8 mouse cellular contexts compared by ENCODE assay signal in genomic region chr12:54191608-54192304, GRCm38 (mm10). TPM values are rescaled to one million over a fixed set of nuclear protein-coding genes. Genes with fewer than 3 reads are reported as not detected.
DNase-seq lines count a peak whose midpoint lies in the region; ATAC-seq lines count a peak whose summit lies in the region.

No protein-coding gene starts in this region.

- H3K4me3 ChIP-seq in hindbrain, embryonic 11.5 days (ENCODE audit: low read depth, low read length): peak overlapping the region; percentile 16
- H3K4me3 ChIP-seq in lung, embryonic 16.5 days (ENCODE audit: low read length): peak overlapping the region; percentile 18

- peak overlapping the region; percentile 71 for H3K27ac ChIP-seq in hindbrain, embryonic 11.5 days (ENCODE audit: low read depth, low read length)
- peak overlapping the region; percentile 99 for H3K27ac ChIP-seq in lung, embryonic 16.5 days (ENCODE audit: low read length)

- peak overlapping the region; percentile 42 for H3K4me2 ChIP-seq in hindbrain, embryonic 11.5 days (replicated peaks; ENCODE audit: low read depth, low read length)
- H3K4me2 ChIP-seq in lung, embryonic 16.5 days (ENCODE audit: low read depth, low read length): peak overlapping the region; percentile 49

- no peaks in the 10 kb centered on the region for H3K9me3 ChIP-seq in hindbrain, embryonic 11.5 days (ENCODE audit: control insufficient read depth, low read length)
- H3K9me3 ChIP-seq in lung, embryonic 16.5 days (ENCODE audit: control insufficient read depth, low read length): no peaks in the 10 kb centered on the region

- DNase-seq in Muller cell, postnatal 12 days (ENCODE audit: inconsistent ontology term): peak; percentile 94
- peak; percentile 21 for DNase-seq in cerebellum, adult 9-11 months
- peak; percentile 69 to 80 for DNase-seq in frontal cortex, postnatal 10 days (ENCODE audit: low spot score in 2 of 2)
- peak; percentile 93 for DNase-seq in hindbrain, embryonic 11.5 days (ENCODE audit: low spot score)
- DNase-seq in layer of hippocampus, postnatal 10 days (ENCODE audit: low spot score in 2 of 2): peak; percentile 79 to 85
- DNase-seq in ovary, postnatal 10 days (ENCODE audit: low spot score): peak; percentile 54
- DNase-seq in thymus, postnatal 4 days: peak; percentile 82

- no peaks in the 10 kb centered on the region for H3K27me3 ChIP-seq in hindbrain, embryonic 11.5 days (ENCODE audit: control insufficient read depth, insufficient read depth, low read length)
- H3K27me3 ChIP-seq in lung, embryonic 16.5 days (ENCODE audit: control insufficient read depth, insufficient read depth, low read depth, low read length): no peaks in the 10 kb centered on the region

- no peaks in the 10 kb centered on the region for H3K36me3 ChIP-seq in hindbrain, embryonic 11.5 days (ENCODE audit: control insufficient read depth, insufficient read depth, low read length)
- no peaks in the 10 kb centered on the region for H3K36me3 ChIP-seq in lung, embryonic 16.5 days (ENCODE audit: control insufficient read depth, insufficient read depth, low read length)

- H3K9ac ChIP-seq in hindbrain, embryonic 11.5 days (ENCODE audit: low read depth, low read length): peak overlapping the region; percentile 25; the same call in 1 of the 2 replicates
- H3K9ac ChIP-seq in lung, embryonic 16.5 days (ENCODE audit: low read length): peak overlapping the region; percentile 51

- peak; percentile 96 for ATAC-seq in hindbrain, embryonic 11.5 days (ENCODE audit: low FRiP score)
- ATAC-seq in lung, embryonic 16.5 days (ENCODE audit: low read depth): peak; percentile 96

- WGBS in hindbrain, embryonic 11.5 days: 5% methylated on average over 19 of the region's 19 CpGs
- under 1% methylated on average over 19 of the region's 19 CpGs for WGBS in lung, embryonic 16.5 days

- H3K4me1 ChIP-seq in hindbrain, embryonic 11.5 days (replicated peaks; ENCODE audit: control insufficient read depth, insufficient read depth, low read length): peaks cover 8% of the 10 kb centered on the region
- H3K4me1 ChIP-seq in lung, embryonic 16.5 days (replicated peaks; ENCODE audit: control insufficient read depth, insufficient read depth, low read length): peaks cover 66% of the 10 kb centered on the region

RNA-seq across cellular contexts. Expression of gene Egln3, which starts 11.9 kb away (rescaled TPM):
- polyA plus RNA-seq in hindbrain, embryonic 11.5 days (2014; fragmentation: Nextera tagmentation; extraction: Ambion mirVana): 7.3 and 7.9 TPM in 2 replicates
- total RNA-seq in layer of hippocampus, postnatal 10 days (2021): 1 to 10 TPM; 5.2 to 5.7 TPM
- polyA plus RNA-seq in lung, embryonic 16.5 days (2015; fragmentation: Nextera tagmentation; extraction: Ambion mirVana): 23.0 and 27.2 TPM in 2 replicates

Comparison
In these comparisons a context has a peak if more than half of its experiments do, and no peak if none do; other contexts are left out.
1. Peak in every context shown above with its lines: DNase-seq, ATAC-seq, H3K4me3 ChIP-seq and H3K27ac ChIP-seq.
2. DNase-seq: peak in every context shown above with its lines; median percentile 94 in Muller cell, postnatal 12 days; 93 in hindbrain, embryonic 11.5 days; 82 in layer of hippocampus, postnatal 10 days; 82 in thymus, postnatal 4 days; 74 in frontal cortex, postnatal 10 days; 54 in ovary, postnatal 10 days; 21 in cerebellum, adult 9-11 months.